Mouse (Mus musculus) liver, embryonic 11.5 days (tissue): ENCODE measurements around the gene Hivep3. TPM values are rescaled to one million over a fixed set of nuclear protein-coding genes. Genes with fewer than 3 reads are reported as not detected.
A peak's percentile ranks its signal among the peaks of the same experiment; 100 is the strongest.

Source experiments
- ATAC-seq: fragments of 200-750 bp; cut with Nextera tagmentation; replicated peaks from 2 replicates; pipeline ENCODE4 v1.8.0; 2017; ENCODE audit warnings: moderate number of reproducible peaks, mild to moderate bottlenecking, moderate TSS enrichment, moderate library complexity; ENCODE audit not compliant: low FRiP score
- DNase-seq: peaks from one replicate; pipeline ENCODE4 v3.0.0-alpha.2; 2017; ENCODE audit warnings: low spot score
- H3K27ac ChIP-seq: fragments of 300-500 bp; sonication (generic); 2 replicates; pipeline ENCODE4 v1.5.1; 2014; ENCODE audit warnings: mild to moderate bottlenecking, low read depth, low read length, control low read depth
- H3K27me3 ChIP-seq: fragments of 300-500 bp; sonication (generic); replicated peaks from 2 replicates; pipeline ENCODE4 v1.6.1; 2014; ENCODE audit warnings: low read length, mixed read lengths; ENCODE audit not compliant: control insufficient read depth, insufficient read depth
- H3K36me3 ChIP-seq: fragments of 300-500 bp; sonication (generic); 2 replicates; pipeline ENCODE4 v1.6.1; 2014; ENCODE audit warnings: mild to moderate bottlenecking, low read length, moderate library complexity, mixed read lengths; ENCODE audit not compliant: control insufficient read depth, insufficient read depth
- H3K4me1 ChIP-seq: fragments of 300-500 bp; sonication (generic); replicated peaks from 2 replicates; pipeline ENCODE4 v1.6.1; 2014; ENCODE audit warnings: low read length, mixed read lengths; ENCODE audit not compliant: control insufficient read depth, insufficient read depth
- H3K4me2 ChIP-seq: fragments of 300-500 bp; sonication (generic); 2 replicates; pipeline ENCODE4 v1.6.1; 2014; ENCODE audit warnings: mild to moderate bottlenecking, control low read depth, moderate library complexity
- H3K4me3 ChIP-seq: fragments of 300-500 bp; sonication (generic); 2 replicates; pipeline ENCODE4 v1.5.1; 2014; ENCODE audit warnings: low read depth, low read length, control low read depth
- H3K9ac ChIP-seq: fragments of 300-500 bp; sonication (generic); 2 replicates; pipeline ENCODE4 v1.6.1; 2014; ENCODE audit warnings: low read depth, low read length, control low read depth
- H3K9me3 ChIP-seq: fragments of 300-500 bp; sonication (generic); 2 replicates; pipeline ENCODE4 v1.6.1; 2016; ENCODE audit warnings: low read length, inconsistent platforms, mixed read lengths; ENCODE audit not compliant: control insufficient read depth
- WGBS: fragments of 180-500 bp; shearing (Covaris S2); extraction: QIAGEN DNeasy Blood & Tissue Kit; methylation state at CpG from one replicate; pipeline ENCODE4 v1.1.7; 2014; 5-methylcytosine and 5-hydroxymethylcytosine counted together
- polyA plus RNA-seq: library from polyadenylated mRNA; unstranded; fragments of >200 nt; fragmentation: Nextera tagmentation; extraction: Ambion mirVana; gene quantifications from 2 replicates; pipeline ENCODE4 v1.2.1, GENCODE M21; 2014

Hivep3 gene
- polyA plus RNA-seq, 1 experiment from 2014 or later, result 2.7 TPM

- no peak for ATAC-seq
- no peak overlapping the region for H3K27ac ChIP-seq
- H3K9ac ChIP-seq, result no peak overlapping the region
- no peak for DNase-seq
- peaks cover 7% of the 10 kb centered on the region for H3K4me1 ChIP-seq
- no peaks in the 10 kb centered on the region for H3K27me3 ChIP-seq
- no peaks in the 10 kb centered on the region for H3K36me3 ChIP-seq
- no peak overlapping the region for H3K4me3 ChIP-seq
- WGBS, result 65% methylated on average over 5 of the region's 5 CpGs
- no peaks in the 10 kb centered on the region for H3K9me3 ChIP-seq
- no peak overlapping the region for H3K4me2 ChIP-seq
Observed at GRCm38 (mm10) chr4:119893255-119893779, 159.7 kb downstream of the Hivep3 start.

GRCm38 (mm10) chr4:119894797-119895458 lies 161.3 kb downstream of the Hivep3 start:
- peak; percentile 43 for DNase-seq
- WGBS, result 37% methylated on average over 13 of the region's 13 CpGs
- no peaks in the 10 kb centered on the region for H3K36me3 ChIP-seq
- peak overlapping the region; percentile 82 for H3K27ac ChIP-seq
- peaks cover 7% of the 10 kb centered on the region for H3K4me1 ChIP-seq
- H3K4me2 ChIP-seq, result peak overlapping the region; percentile 52
- H3K27me3 ChIP-seq, result no peaks in the 10 kb centered on the region
- peak; percentile 99 for ATAC-seq
- H3K4me3 ChIP-seq, result peak overlapping the region; percentile 1; the same call in 1 of the 2 replicates
- peak overlapping the region; percentile 41 for H3K9ac ChIP-seq
- no peaks in the 10 kb centered on the region for H3K9me3 ChIP-seq

- WGBS, result 71% methylated on average over 5 of the region's 5 CpGs
- H3K27ac ChIP-seq, result peak overlapping the region; percentile 82
- peak overlapping the region; percentile 36; the same call in 1 of the 2 replicates for H3K9ac ChIP-seq
- H3K27me3 ChIP-seq, result no peaks in the 10 kb centered on the region
- H3K4me1 ChIP-seq, result peaks cover 7% of the 10 kb centered on the region
- no peaks in the 10 kb centered on the region for H3K36me3 ChIP-seq
- H3K4me3 ChIP-seq, result no peak overlapping the region
- no peak for DNase-seq
- ATAC-seq, result peak; percentile 39
- peak overlapping the region; percentile 52 for H3K4me2 ChIP-seq
- H3K9me3 ChIP-seq, result no peaks in the 10 kb centered on the region
Observed at GRCm38 (mm10) chr4:119895504-119895903, 161.9 kb downstream of the Hivep3 start.

GRCm38 (mm10) chr4:119896572-119896971 lies 163.0 kb downstream of the Hivep3 start:
- no peaks in the 10 kb centered on the region for H3K9me3 ChIP-seq
- H3K4me1 ChIP-seq, result peaks cover 7% of the 10 kb centered on the region
- H3K27ac ChIP-seq, result no peak overlapping the region
- WGBS, result 66% methylated on average over 3 of the region's 3 CpGs
- H3K36me3 ChIP-seq, result no peaks in the 10 kb centered on the region
- no peak for DNase-seq
- H3K4me2 ChIP-seq, result no peak overlapping the region
- no peak overlapping the region for H3K4me3 ChIP-seq
- H3K27me3 ChIP-seq, result no peaks in the 10 kb centered on the region
- no peak for ATAC-seq
- no peak overlapping the region for H3K9ac ChIP-seq

DNA sequence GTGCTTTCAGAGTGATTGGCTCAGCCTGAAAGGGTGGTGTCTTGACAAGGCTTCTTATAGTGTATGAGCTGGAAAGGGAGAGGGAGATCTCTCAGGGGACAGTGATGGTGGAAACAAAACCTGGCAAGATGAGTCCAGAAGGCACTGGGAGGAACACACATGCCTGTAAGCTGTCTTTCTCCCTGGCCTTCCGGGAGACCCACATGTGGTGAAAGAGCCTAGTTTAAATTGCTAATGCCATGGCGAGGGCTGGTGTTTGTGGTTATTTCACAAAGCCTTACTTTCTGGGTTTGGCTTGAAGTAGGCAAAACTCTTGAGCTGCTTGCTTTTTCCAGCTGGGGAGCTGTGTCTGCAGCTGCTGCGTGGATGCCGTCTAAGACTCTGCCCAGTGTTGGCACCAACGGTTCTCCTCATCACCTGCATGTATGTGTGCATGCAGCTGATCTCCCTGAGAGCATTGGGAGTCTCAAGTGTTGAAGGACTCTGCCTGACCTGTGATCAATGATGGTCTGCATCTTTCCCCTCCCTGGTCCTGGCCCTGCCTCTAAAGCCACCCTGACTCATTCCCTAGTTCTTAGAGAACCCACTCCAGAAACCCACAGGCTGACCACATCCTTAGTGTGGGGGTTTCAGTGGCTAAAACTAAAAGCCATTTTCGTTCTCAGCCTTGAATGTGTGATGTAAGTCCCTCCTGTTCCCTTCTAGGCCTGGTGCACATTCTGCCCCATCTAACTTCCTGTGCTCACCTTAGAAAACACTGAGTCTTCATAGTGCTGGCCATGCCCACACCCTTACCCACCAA lies 163.7 kb downstream of the Hivep3 start:
- DNase-seq (no peak), ATAC-seq (no peak)
- no peak overlapping the region for H3K9ac ChIP-seq
- no peaks in the 10 kb centered on the region for H3K36me3 ChIP-seq
- no peak overlapping the region for H3K4me2 ChIP-seq
- WGBS, result 68% methylated on average over 6 of the region's 6 CpGs
- no peak overlapping the region for H3K27ac ChIP-seq
- no peaks in the 10 kb centered on the region for H3K9me3 ChIP-seq
- peaks cover 7% of the 10 kb centered on the region for H3K4me1 ChIP-seq
- H3K27me3 ChIP-seq, result no peaks in the 10 kb centered on the region
- no peak overlapping the region for H3K4me3 ChIP-seq

DNA sequence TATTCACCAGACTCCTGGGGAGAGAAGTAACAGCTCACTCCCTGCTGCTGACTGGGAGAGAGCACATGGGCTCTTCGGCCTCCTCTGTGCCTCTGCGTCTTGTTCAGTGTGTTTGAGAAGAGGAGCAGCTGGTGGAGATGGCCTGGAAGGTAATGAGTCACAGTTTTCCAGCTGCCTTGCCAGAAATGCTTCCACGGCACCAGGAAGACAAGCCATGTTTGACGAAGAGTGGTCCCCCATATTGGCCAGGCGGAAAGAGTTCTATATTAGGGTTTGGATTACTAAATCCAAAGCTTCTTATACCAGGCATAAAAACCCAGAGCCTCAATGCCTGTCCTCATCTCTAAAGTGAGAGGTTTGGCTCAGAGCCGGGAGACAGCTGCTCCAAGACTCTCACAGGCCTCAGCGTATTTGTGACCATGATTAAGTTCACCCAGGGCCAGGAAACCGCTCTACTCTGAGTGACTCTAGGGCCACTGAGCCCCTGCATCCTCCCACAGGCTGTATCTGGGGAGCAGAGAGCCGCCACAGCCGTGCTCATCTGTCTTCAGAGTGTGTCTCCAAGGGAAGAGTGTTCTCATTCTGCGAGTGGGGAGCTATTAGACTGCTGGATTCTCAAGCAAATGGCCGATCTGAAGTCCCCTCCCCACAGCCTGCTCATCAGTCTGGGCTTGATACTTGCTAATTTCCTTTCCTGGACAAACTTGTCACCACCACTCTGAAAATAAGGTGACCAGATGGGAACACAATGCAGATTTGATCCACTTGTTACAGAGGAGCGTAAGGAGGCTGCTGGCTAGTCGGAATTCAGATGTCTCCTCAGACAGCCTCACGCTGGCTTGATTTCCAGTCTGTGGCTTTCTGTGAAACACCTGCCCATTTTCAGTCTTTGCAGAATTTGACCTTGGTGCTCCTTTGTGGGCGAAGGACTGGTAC lies 168.2 kb downstream of the Hivep3 start:
- Histone ChIP-seq H3K27me3 (no peaks in the 10 kb centered on the region), H3K4me2 (no peak overlapping the region), H3K27ac (no peak overlapping the region), H3K9ac (no peak overlapping the region), H3K4me1 (no peaks in the 10 kb centered on the region), H3K36me3 (no peaks in the 10 kb centered on the region), H3K9me3 (no peaks in the 10 kb centered on the region), H3K4me3 (no peak overlapping the region)
- ATAC-seq (no peak), DNase-seq (no peak)
- 68% methylated on average over 16 of the region's 16 CpGs for WGBS

DNA sequence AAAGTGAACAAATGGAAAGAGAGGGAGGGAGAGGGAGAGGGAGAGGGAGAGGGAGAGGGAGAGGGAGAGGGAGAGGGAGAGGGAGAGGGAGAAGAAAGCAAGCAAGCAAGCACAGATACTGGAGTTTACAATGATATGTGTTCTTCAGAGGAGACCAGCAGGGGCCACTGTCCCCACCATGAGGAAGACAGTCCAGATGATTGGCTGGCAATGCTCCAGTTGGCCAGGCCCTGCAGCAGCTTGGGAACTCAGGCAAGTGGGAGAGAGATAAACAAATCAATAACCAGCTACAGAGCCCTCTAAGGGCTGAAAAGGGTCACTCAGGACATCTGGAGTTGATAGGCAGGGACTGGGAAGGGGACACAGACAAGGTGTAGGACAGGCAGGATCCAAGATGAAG lies 169.7 kb downstream of the Hivep3 start:
- no peak overlapping the region for H3K4me2 ChIP-seq
- H3K36me3 ChIP-seq, result no peaks in the 10 kb centered on the region
- H3K27me3 ChIP-seq, result no peaks in the 10 kb centered on the region
- H3K9me3 ChIP-seq, result no peaks in the 10 kb centered on the region
- H3K4me1 ChIP-seq, result no peaks in the 10 kb centered on the region
- no peak overlapping the region for H3K4me3 ChIP-seq
- no peak for ATAC-seq
- no peak overlapping the region for H3K27ac ChIP-seq
- no peak for DNase-seq
- no peak overlapping the region for H3K9ac ChIP-seq

DNA sequence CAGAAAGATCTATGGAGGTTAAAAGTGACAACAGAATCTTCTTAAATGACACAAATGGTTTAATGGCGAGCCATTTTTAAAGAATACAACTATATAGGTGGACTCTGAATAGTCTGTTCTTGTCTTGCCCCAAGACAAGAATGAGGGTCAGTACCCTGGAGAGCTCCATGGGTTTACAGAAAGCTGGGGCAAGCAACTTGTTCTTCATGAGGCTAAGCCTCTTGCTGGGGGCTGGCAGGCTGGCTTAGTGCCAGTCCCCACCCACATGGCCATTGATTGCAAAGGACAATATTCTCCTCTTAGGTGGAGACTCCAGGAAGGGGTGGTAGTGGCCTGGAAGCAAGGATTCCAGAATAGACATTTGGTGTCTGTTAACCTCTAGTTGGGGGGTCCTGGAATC lies 170.2 kb downstream of the Hivep3 start:
- H3K36me3 ChIP-seq, result no peaks in the 10 kb centered on the region
- ATAC-seq (no peak), DNase-seq (peak; percentile 43)
- WGBS, result 34% methylated on average over 1 of the region's 1 CpGs
- no peaks in the 10 kb centered on the region for H3K27me3 ChIP-seq
- no peaks in the 10 kb centered on the region for H3K9me3 ChIP-seq
- no peak overlapping the region for H3K9ac ChIP-seq
- H3K4me3 ChIP-seq, result no peak overlapping the region
- H3K27ac ChIP-seq, result no peak overlapping the region
- H3K4me1 ChIP-seq, result no peaks in the 10 kb centered on the region
- H3K4me2 ChIP-seq, result no peak overlapping the region
